Mouse (Mus musculus) spleen, postnatal 14 days (tissue): ENCODE data around the gene Igf1r.

Source experiments
- DNase-seq, 2 experiments: peaks; one replicate each; pipeline ENCODE4 v3.0.0; 2021 to 2022; ENCODE audit warnings: low spot score in 2 of 2

The Igf1r gene

DNA sequence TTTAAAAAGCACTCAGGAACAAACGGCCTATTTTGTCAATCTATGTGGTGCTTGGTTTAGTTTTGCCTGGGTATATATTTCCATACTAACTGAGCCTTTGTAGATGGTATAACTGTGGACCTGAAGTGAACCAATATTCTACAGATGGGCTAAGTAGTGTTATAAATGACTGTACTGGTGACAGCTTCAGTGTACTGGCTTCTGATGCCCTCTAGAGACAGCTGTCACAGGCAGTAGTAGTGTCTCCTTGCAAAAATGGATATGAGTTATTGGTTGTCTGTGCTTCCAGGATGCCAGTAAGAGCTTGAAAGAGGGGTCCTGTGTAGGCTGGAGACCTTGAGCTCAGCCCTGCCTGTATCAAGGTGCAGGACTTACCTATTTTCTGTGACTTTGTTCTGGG, 227.0 kb downstream of the Igf1r start:
- DNase-seq: no peak

- DNase-seq: no peak
These were observed 228.5 kb downstream of the Igf1r start for GRCm38 (mm10) chr7:68181104-68181503.

GRCm38 (mm10) chr7:68182025-68182424, 229.4 kb downstream of the Igf1r start:
- no peak for DNase-seq

GRCm38 (mm10) chr7:68182773-68183172, 230.1 kb downstream of the Igf1r start:
- DNase-seq: no peak

GRCm38 (mm10) chr7:68183421-68183820, 230.8 kb downstream of the Igf1r start:
- no peak for DNase-seq

- no peak for DNase-seq
These were observed 236.6 kb downstream of the Igf1r start for GRCm38 (mm10) chr7:68189211-68189610.

DNA sequence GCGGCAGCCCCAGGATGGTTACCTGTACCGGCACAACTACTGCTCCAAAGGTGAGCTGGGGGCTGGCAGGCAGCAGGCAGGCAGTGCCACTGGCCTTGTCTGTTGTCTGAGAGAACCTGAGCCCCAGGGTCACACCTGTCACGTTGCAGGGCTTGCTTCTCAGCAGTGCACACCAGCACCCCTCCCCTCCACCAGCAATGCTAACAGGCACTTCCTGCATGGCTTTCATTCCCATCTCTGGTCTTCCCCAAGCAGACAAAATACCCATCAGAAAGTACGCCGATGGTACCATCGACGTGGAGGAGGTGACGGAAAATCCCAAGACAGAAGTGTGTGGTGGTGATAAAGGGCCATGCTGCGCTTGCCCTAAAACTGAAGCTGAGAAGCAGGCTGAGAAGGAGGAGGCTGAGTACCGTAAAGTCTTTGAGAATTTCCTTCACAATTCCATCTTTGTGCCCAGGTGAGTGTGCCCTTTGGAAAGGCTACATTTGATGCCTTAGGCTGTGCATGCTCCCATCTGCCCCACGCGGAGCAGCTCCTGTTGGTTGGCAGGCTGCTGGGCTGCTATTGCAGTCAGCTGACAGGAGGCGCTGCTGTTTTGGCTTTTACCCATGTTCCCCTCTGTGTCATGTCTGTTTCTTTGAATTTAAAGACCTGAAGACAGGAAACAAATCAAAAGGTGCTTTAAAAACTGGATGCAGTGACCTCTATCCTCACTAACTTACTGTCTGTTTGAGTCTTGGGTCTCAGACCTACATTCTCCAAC, 237.2 kb downstream of the Igf1r start:
- no peak for DNase-seq

DNA sequence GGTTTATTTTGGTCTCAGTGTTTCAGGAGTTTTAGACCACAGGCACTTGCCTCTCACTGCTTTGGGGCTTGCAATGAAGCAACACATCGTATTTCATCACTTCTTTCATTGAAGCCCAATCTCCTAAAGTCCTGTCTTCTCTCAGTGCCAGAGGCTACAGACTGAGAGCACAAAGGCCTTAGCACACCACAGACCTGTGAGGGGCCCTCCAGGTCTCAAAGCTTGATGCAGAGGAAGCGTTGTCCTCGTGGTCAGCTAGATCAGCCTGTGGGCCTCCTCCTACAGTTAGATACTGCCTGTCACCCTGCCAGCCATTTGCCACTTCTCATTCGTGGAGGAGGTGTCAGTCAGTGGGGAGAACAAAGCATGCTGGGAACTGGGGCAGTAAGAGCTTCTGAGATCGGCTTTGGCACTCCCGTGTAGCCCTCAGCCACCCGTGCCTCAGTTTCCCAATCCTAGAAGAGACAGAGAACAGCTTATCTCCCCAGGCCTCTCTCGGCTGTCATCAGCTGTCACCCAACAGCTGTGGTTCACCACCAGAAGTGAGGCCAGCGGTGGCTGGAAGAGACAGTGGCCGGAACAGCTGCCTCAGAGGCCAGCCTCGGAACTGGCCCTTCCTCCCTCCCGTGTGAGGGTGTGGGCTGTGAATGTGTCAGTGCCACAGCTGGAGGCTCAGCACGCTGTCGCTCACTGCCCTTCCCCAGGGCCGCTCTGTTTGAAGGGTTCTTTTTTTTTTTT, 241.5 kb downstream of the Igf1r start:
- no peak for DNase-seq

DNA sequence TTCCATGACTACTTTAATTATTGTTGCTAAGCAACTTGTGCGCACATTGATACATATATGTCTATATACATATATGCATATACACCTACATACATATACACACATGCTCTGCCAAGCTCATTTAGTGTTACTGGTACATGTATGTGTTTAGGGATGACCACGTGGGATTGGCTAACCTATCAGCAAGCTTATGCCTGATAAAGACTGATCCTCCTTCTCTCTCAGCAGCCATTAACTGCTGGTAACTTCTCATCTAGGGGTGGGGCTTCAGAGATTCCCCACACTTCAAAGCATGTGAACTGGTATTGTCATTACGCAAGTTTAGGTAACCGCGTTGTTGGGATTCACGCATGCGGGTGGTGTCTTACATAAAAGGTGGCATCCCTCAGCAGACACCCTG, 247.0 kb downstream of the Igf1r start:
- DNase-seq: no peak

- DNase-seq: no peak
These were observed 253.3 kb downstream of the Igf1r start for GRCm38 (mm10) chr7:68205776-68206427.

- DNase-seq: no peak
These were observed 256.4 kb downstream of the Igf1r start for GRCm38 (mm10) chr7:68209039-68209438.

DNA sequence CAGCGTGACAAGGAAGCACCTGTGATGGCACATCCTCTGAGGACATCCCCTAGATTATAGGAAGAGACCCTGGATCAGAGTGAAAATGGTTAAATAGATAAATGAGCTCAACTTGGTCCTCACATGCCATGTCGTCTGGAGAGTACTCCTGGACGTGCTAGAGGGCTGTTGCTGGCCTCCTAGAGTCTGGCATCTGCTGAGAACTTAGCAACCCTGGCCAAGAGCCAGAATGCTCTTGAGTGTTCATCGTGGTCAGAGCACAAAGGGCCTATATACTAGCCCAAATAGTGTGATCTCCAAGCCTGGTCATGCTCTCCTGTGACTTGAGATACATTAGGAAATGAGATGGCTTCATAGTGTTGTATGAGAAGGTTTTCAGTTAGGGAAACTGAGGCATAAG, 257.8 kb downstream of the Igf1r start:
- DNase-seq: no peak

GRCm38 (mm10) chr7:68211883-68212282, 259.3 kb downstream of the Igf1r start:
- no peak for DNase-seq

DNA sequence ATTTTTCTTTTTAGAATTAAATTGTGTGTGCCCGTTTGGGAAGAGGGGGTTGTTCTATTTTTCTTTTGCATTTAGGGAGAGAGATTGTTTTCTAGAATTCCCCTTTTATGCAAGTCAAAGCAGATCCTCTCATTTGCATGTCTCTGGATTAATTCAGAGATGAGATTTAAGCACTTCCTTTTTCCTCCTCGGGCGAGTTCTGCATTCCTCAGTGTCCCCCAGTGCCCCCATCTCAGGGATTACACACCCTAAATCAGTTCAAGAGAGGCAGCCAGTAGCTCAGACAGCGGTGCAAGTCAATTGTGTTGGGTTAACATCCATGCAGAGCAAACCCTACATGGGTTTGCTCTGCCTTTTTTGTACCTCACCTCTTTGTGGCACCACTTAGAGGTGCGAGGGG, 261.2 kb downstream of the Igf1r start:
- no peak for DNase-seq

- DNase-seq: no peak
These were observed 263.0 kb downstream of the Igf1r start for GRCm38 (mm10) chr7:68215522-68216070.

- DNase-seq: no peak
These were observed 266.3 kb downstream of the Igf1r start for GRCm38 (mm10) chr7:68218879-68219278.

- DNase-seq: no peak
These were observed 269.1 kb downstream of the Igf1r start for GRCm38 (mm10) chr7:68221677-68222230.

DNA sequence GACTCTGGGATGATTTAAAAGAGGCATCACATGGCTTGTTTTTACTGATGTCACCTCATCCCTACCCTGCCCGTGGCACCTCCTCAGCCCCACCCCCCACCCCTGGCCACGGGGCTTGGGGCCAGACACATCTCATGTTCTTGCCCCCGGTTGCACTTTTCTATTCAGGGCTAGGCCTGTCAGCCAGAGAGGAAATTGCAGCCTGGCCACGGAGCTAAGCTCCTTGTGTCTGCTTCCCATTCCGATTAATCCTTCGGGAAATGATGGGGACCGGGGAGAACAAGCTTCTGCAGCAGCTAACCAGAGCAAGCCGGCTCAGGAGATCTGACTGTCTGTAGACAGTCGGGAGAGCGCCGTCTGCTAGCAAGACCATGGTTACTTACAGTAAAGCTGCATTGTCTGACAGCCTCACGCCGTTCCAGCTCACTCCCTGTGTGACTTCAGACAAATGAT, 270.8 kb downstream of the Igf1r start:
- no peak for DNase-seq

DNA sequence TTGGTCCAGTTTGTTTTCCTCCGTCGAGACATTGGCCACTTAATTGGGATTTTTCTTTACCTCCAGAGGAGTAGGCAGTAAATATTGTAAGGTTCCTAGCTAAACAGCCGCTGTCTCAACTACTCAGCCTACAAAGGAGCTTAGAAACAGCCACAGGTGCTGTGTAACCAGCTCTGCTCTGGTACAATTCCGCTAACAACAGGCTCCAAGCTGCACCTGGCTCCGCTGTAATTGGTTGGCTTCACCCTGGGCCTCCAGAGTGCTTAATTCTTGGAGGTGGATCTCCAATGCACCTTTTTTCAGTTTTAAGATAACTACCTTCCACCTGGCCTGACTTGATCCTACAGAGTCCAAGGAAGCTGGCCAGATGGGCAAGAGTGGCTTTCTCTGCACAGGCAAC, 271.4 kb downstream of the Igf1r start:
- no peak for DNase-seq

DNA sequence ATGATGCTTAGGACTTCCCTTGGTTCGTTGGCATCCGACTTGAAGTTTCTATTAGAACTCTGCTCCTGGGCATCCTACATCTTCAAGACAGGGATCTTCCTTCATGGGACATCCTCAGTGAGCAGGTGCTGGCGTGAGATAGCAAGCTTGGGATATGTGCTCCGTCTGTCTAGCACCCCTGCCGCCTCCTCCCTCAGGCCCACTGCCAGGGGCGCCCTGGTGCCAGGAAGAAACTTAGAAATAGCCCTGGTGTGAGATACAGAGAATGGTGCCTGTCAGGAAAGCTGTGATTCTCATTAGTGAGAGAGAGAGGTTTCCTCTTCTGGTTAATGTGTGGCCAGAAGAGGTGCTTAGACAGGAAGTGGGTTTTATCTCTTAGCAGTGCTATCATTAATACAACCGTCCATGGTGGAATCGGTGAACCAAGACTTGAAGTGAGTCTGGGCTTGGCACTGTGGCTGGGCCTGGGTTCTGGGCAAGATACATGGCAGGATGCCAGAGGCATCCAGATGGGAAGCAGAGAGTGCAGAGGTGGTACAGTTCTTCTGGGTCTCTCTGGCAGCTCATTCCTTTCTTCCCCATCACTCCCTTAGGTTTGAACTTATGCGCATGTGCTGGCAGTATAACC, 272.9 kb downstream of the Igf1r start:
- DNase-seq: no peak

DNA sequence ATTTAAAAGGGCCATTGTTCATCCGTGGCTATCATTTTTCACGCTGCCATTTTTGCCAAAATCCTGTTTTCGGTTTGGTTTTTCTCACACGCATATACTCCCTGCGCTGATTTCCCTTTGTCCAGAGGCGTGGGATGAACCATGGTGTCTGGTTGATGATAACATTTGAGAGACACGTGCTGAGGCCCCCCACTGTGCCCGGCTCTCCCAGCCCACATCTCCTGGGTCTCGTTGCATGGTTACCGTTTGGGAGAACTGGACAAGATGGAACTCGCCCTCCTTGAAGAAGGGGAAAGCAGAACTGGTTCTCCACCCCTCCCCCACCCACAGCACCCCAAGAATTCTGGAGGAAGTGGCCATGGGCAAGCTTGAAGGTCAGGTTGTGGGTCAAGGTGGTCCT, 274.4 kb downstream of the Igf1r start:
- DNase-seq: no peak

DNA sequence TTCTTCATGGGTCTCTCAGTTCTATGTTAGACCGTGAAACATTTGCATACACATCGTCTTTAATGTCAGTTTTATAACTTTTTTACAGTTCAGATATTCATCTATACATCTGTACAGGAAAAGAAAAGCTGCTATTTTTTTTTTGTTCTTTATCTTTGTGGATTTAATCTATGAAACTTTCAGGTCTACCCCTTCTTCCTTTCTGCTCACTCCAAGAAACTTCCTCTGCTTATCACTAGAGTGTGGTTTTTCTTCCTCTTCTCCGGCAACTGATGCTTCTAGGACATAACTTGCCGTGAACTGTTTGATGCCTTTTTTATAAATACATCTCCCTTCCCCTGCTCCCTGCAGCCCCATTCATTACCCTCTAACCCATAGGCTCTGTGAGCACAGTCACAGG, 275.0 kb downstream of the Igf1r start:
- no peak for DNase-seq
